Mouse (Mus musculus): ENCODE data around the gene Mapk12.

GRCm38 (mm10) chr15:89126622-89127021 lies 13.9 kb downstream of the Mapk12 start:
- TF ChIP-seq CTCF (conservative IDR thresholded peaks at IDR 0.05; ENCODE audit: low read length) (no peak), POU5F1 (IDR thresholded peaks at IDR 0.05; ENCODE audit: borderline replicate concordance, low read length) (no peak)
